ENCODE assay signal across 8 mouse cellular contexts in genomic region chr9:107627387-107628255, GRCm38 (mm10). TPM values are rescaled to one million over a fixed set of nuclear protein-coding genes. Genes with fewer than 3 reads are reported as not detected.
DNase-seq lines count a peak whose midpoint lies in the region; ATAC-seq and TF ChIP-seq lines count a peak whose summit lies in the region.

No protein-coding gene starts in this region.

- 29% methylated on average over 20 of the region's 20 CpGs for WGBS in kidney, postnatal 0 days
- WGBS in embryonic facial prominence, embryonic 12.5 days, result 42% methylated on average over 20 of the region's 20 CpGs
- 40% methylated on average over 20 of the region's 20 CpGs for WGBS in intestine, embryonic 14.5 days
- WGBS in neural tube, embryonic 11.5 days, result 37% methylated on average over 20 of the region's 20 CpGs

- ATAC-seq in kidney, postnatal 0 days (replicated peaks; ENCODE audit: low FRiP score, low read depth), result no peak
- no peak for ATAC-seq in embryonic facial prominence, embryonic 12.5 days (ENCODE audit: insufficient number of reproducible peaks, insufficient read depth, low FRiP score, low TSS enrichment)
- ATAC-seq in intestine, embryonic 14.5 days (replicated peaks; ENCODE audit: low FRiP score, low TSS enrichment, low read depth), result no peak
- no peak for ATAC-seq in neural tube, embryonic 11.5 days (ENCODE audit: insufficient read depth, low FRiP score, low TSS enrichment)
- no peak for ATAC-seq in megakaryocyte progenitor cell, adult 5-6 weeks (replicated peaks; ENCODE audit: poor library complexity)

- no peak for DNase-seq in kidney, postnatal 0 days (ENCODE audit: low spot score)
- no peak for DNase-seq in kidney, postnatal 25 days
- DNase-seq in intestine, embryonic 14.5 days (ENCODE audit: low spot score), result no peak
- DNase-seq in neural tube, embryonic 11.5 days (ENCODE audit: low spot score), result no peak
- DNase-seq in left cerebral cortex, postnatal 36 days (ENCODE audit: low spot score in 2 of 2), result no peak
- DNase-seq in cerebellum, postnatal 4 days (ENCODE audit: low spot score in 2 of 2), result no peak

- H3K36me3 ChIP-seq in kidney, postnatal 0 days (ENCODE audit: insufficient read depth, low read length), result 0 out of 2 replicates have a peak, but pooled peaks cover 4% of the 10 kb centered on the region
- H3K36me3 ChIP-seq in embryonic facial prominence, embryonic 12.5 days, result peaks cover 29% of the 10 kb centered on the region
- H3K36me3 ChIP-seq in intestine, embryonic 14.5 days (ENCODE audit: control insufficient read depth, insufficient read depth, low read length), result peaks cover 32% of the 10 kb centered on the region
- H3K36me3 ChIP-seq in neural tube, embryonic 11.5 days (ENCODE audit: control insufficient read depth, insufficient read depth, low read length), result no peaks in the 10 kb centered on the region; the same call in 1 of the 2 replicates

- peak overlapping the region; percentile 40 for H3K4me2 ChIP-seq in kidney, postnatal 0 days (ENCODE audit: low read length)
- peak overlapping the region; percentile 40 for H3K4me2 ChIP-seq in embryonic facial prominence, embryonic 12.5 days (replicated peaks)
- peak overlapping the region; percentile 3 for H3K4me2 ChIP-seq in intestine, embryonic 14.5 days (ENCODE audit: low read length)
- peak overlapping the region; percentile 27 for H3K4me2 ChIP-seq in neural tube, embryonic 11.5 days (ENCODE audit: low read depth)

- peaks cover 61% of the 10 kb centered on the region for H3K4me1 ChIP-seq in kidney, postnatal 0 days (replicated peaks; ENCODE audit: insufficient read depth, low read length)
- H3K4me1 ChIP-seq in embryonic facial prominence, embryonic 12.5 days, result peaks cover 67% of the 10 kb centered on the region
- peaks cover 67% of the 10 kb centered on the region for H3K4me1 ChIP-seq in intestine, embryonic 14.5 days (replicated peaks; ENCODE audit: control insufficient read depth, insufficient read depth, low read length)
- peaks cover 66% of the 10 kb centered on the region for H3K4me1 ChIP-seq in neural tube, embryonic 11.5 days (ENCODE audit: control insufficient read depth, insufficient read depth, low read length)

- no peaks in the 10 kb centered on the region for H3K9me3 ChIP-seq in kidney, postnatal 0 days (replicated peaks; ENCODE audit: low read length)
- no peaks in the 10 kb centered on the region for H3K9me3 ChIP-seq in embryonic facial prominence, embryonic 12.5 days
- H3K9me3 ChIP-seq in intestine, embryonic 14.5 days (ENCODE audit: control insufficient read depth, low read length), result no peaks in the 10 kb centered on the region
- H3K9me3 ChIP-seq in neural tube, embryonic 11.5 days (ENCODE audit: control insufficient read depth, low read length), result no peaks in the 10 kb centered on the region

- no peaks in the 10 kb centered on the region for H3K27me3 ChIP-seq in kidney, postnatal 0 days (ENCODE audit: insufficient read depth, low read length)
- H3K27me3 ChIP-seq in embryonic facial prominence, embryonic 12.5 days, result no peaks in the 10 kb centered on the region
- no peaks in the 10 kb centered on the region for H3K27me3 ChIP-seq in intestine, embryonic 14.5 days (replicated peaks; ENCODE audit: control insufficient read depth, insufficient read depth, low read length)
- no peaks in the 10 kb centered on the region for H3K27me3 ChIP-seq in neural tube, embryonic 11.5 days (ENCODE audit: control insufficient read depth, insufficient read depth, low read length)

- peak overlapping the region; percentile 92 for H3K27ac ChIP-seq in kidney, postnatal 0 days
- peak overlapping the region; percentile 94 for H3K27ac ChIP-seq in embryonic facial prominence, embryonic 12.5 days
- peak overlapping the region; percentile 75 for H3K27ac ChIP-seq in intestine, embryonic 14.5 days (ENCODE audit: low read depth)
- peak overlapping the region; percentile 98 for H3K27ac ChIP-seq in neural tube, embryonic 11.5 days (ENCODE audit: low read depth, low read length)

- H3K9ac ChIP-seq in kidney, postnatal 0 days (ENCODE audit: low read depth, low read length), result peak overlapping the region; percentile 41
- H3K9ac ChIP-seq in embryonic facial prominence, embryonic 12.5 days, result peak overlapping the region; percentile 58
- H3K9ac ChIP-seq in intestine, embryonic 14.5 days (ENCODE audit: low read length), result peak overlapping the region; percentile 37
- H3K9ac ChIP-seq in neural tube, embryonic 11.5 days (ENCODE audit: low read length), result peak overlapping the region; percentile 67

- no peak for TF ChIP-seq CTCF in kidney, postnatal 0 days (IDR thresholded peaks at IDR 0.05; ENCODE audit: low read depth)

- intact Hi-C loops in left cerebral cortex, postnatal 36 days (cut with DNase I), result no loop called here

- H3K4me3 ChIP-seq in kidney, postnatal 0 days (replicated peaks; ENCODE audit: low read depth, low read length), result no peak overlapping the region
- H3K4me3 ChIP-seq in embryonic facial prominence, embryonic 12.5 days, result no peak overlapping the region
- no peak overlapping the region for H3K4me3 ChIP-seq in intestine, embryonic 14.5 days (ENCODE audit: low read depth, low read length)
- H3K4me3 ChIP-seq in neural tube, embryonic 11.5 days (ENCODE audit: low read depth, low read length), result no peak overlapping the region

RNA-seq across cellular contexts. Expression of gene Gnai2, which starts 7.5 kb away (rescaled TPM):
- polyA plus RNA-seq in kidney, postnatal 0 days (2015; fragmentation: Nextera tagmentation; extraction: Ambion mirVana), result 351 and 359 TPM in 2 replicates
- polyA plus RNA-seq in embryonic facial prominence, embryonic 12.5 days (2016; fragmentation: Nextera tagmentation; extraction: Ambion mirVana), result 439 and 443 TPM in 2 replicates
- 336 and 349 TPM in 2 replicates for polyA plus RNA-seq in intestine, embryonic 14.5 days (2014; fragmentation: Nextera tagmentation; extraction: Ambion mirVana)
- polyA plus RNA-seq in neural tube, embryonic 11.5 days (2014; fragmentation: Nextera tagmentation; extraction: Ambion mirVana), result 434 and 452 TPM in 2 replicates
- 333 and 362 TPM in 2 replicates for total RNA-seq in megakaryocyte progenitor cell, adult 5-6 weeks (2015)
- total RNA-seq in megakaryocyte progenitor cell, adult 5-6 weeks (2017), result 423 and 432 TPM in 2 replicates
- total RNA-seq in left cerebral cortex, postnatal 36 days (2021), result 100 to 1,000 TPM; 215 to 221 TPM

RNA-seq across cellular contexts. Expression of gene Sema3b, which starts 18.6 kb away (rescaled TPM):
- polyA plus RNA-seq in kidney, postnatal 0 days (2015; fragmentation: Nextera tagmentation; extraction: Ambion mirVana), result 30.5 and 33.3 TPM in 2 replicates
- polyA plus RNA-seq in embryonic facial prominence, embryonic 12.5 days (2016; fragmentation: Nextera tagmentation; extraction: Ambion mirVana), result 3.8 and 6.9 TPM in 2 replicates
- polyA plus RNA-seq in intestine, embryonic 14.5 days (2014; fragmentation: Nextera tagmentation; extraction: Ambion mirVana), result 16.5 and 18.3 TPM in 2 replicates
- 2.6 and 3.0 TPM in 2 replicates for polyA plus RNA-seq in neural tube, embryonic 11.5 days (2014; fragmentation: Nextera tagmentation; extraction: Ambion mirVana)
- not detected in 2 replicates for total RNA-seq in megakaryocyte progenitor cell, adult 5-6 weeks (2015)
- not detected in 2 replicates for total RNA-seq in megakaryocyte progenitor cell, adult 5-6 weeks (2017)
- 1 to 10 TPM; 2.6 to 3.1 TPM for total RNA-seq in left cerebral cortex, postnatal 36 days (2021)

RNA-seq across cellular contexts. Expression of gene Ifrd2, which starts 40.2 kb away (rescaled TPM):
- 28.9 and 29.9 TPM in 2 replicates for polyA plus RNA-seq in kidney, postnatal 0 days (2015; fragmentation: Nextera tagmentation; extraction: Ambion mirVana)
- 35.8 and 36.9 TPM in 2 replicates for polyA plus RNA-seq in embryonic facial prominence, embryonic 12.5 days (2016; fragmentation: Nextera tagmentation; extraction: Ambion mirVana)
- 77.4 and 79.5 TPM in 2 replicates for polyA plus RNA-seq in intestine, embryonic 14.5 days (2014; fragmentation: Nextera tagmentation; extraction: Ambion mirVana)
- polyA plus RNA-seq in neural tube, embryonic 11.5 days (2014; fragmentation: Nextera tagmentation; extraction: Ambion mirVana), result 35.2 and 39.0 TPM in 2 replicates
- total RNA-seq in megakaryocyte progenitor cell, adult 5-6 weeks (2015), result 68.0 and 93.4 TPM in 2 replicates
- total RNA-seq in megakaryocyte progenitor cell, adult 5-6 weeks (2017), result 31.5 and 72.4 TPM in 2 replicates
- total RNA-seq in left cerebral cortex, postnatal 36 days (2021), result 10 to 100 TPM; 11.1 to 13.8 TPM

RNA-seq across cellular contexts. Expression of gene Slc38a3, which starts 41.7 kb away (rescaled TPM):
- polyA plus RNA-seq in kidney, postnatal 0 days (2015; fragmentation: Nextera tagmentation; extraction: Ambion mirVana), result 12.9 and 14.7 TPM in 2 replicates
- 8.2 and 8.3 TPM in 2 replicates for polyA plus RNA-seq in embryonic facial prominence, embryonic 12.5 days (2016; fragmentation: Nextera tagmentation; extraction: Ambion mirVana)
- polyA plus RNA-seq in intestine, embryonic 14.5 days (2014; fragmentation: Nextera tagmentation; extraction: Ambion mirVana), result 2.2 and 9.3 TPM in 2 replicates
- polyA plus RNA-seq in neural tube, embryonic 11.5 days (2014; fragmentation: Nextera tagmentation; extraction: Ambion mirVana), result 6.8 and 7.2 TPM in 2 replicates
- total RNA-seq in megakaryocyte progenitor cell, adult 5-6 weeks (2015), result not detected in 2 replicates
- total RNA-seq in megakaryocyte progenitor cell, adult 5-6 weeks (2017), result not detected in 2 replicates
- 10 to 100 TPM; 66.3 to 66.8 TPM for total RNA-seq in left cerebral cortex, postnatal 36 days (2021)

RNA-seq across cellular contexts. Expression of gene Hyal3, which starts 47.0 kb away (rescaled TPM):
- 1.3 and 2.0 TPM in 2 replicates for polyA plus RNA-seq in kidney, postnatal 0 days (2015; fragmentation: Nextera tagmentation; extraction: Ambion mirVana)
- polyA plus RNA-seq in embryonic facial prominence, embryonic 12.5 days (2016; fragmentation: Nextera tagmentation; extraction: Ambion mirVana), result 1.4 and 1.5 TPM in 2 replicates
- 0.87 and 1.4 TPM in 2 replicates for polyA plus RNA-seq in intestine, embryonic 14.5 days (2014; fragmentation: Nextera tagmentation; extraction: Ambion mirVana)
- polyA plus RNA-seq in neural tube, embryonic 11.5 days (2014; fragmentation: Nextera tagmentation; extraction: Ambion mirVana), result 0.24 and 0.30 TPM in 2 replicates
- 1.4 and 1.7 TPM in 2 replicates for total RNA-seq in megakaryocyte progenitor cell, adult 5-6 weeks (2015)
- 0.58 TPM in 1 of 2 replicates, not detected in the other for total RNA-seq in megakaryocyte progenitor cell, adult 5-6 weeks (2017)
- total RNA-seq in left cerebral cortex, postnatal 36 days (2021), result 1 to 10 TPM in 1 of 2 experiments, under 1 TPM in 1; 0.79 to 1.9 TPM
